Mouse (Mus musculus) forelimb bud, embryonic 11.5 days (tissue): ENCODE data around the gene Pkd2l1.

Experiments used
- DNase-seq: peaks from one replicate; pipeline ENCODE4 v3.0.0-alpha.2; 2012; ENCODE audit warnings: low read depth, low spot score

Gene Pkd2l1

GRCm38 (mm10) chr19:44106831-44107660 lies 85.2 kb downstream of the Pkd2l1 start, which contains the start of gene Chuk:
Gene Chuk, minus strand, starts transcription at chr19:44107480.
- DNase-seq = peak; percentile 96

GRCm38 (mm10) chr19:44104393-44104792 lies 87.8 kb downstream of the Pkd2l1 start:
- DNase-seq = no peak

GRCm38 (mm10) chr19:44103001-44103400 lies 89.2 kb downstream of the Pkd2l1 start:
- no peak for DNase-seq

GRCm38 (mm10) chr19:44100840-44101239 lies 91.4 kb downstream of the Pkd2l1 start:
- DNase-seq = no peak
